Mouse (Mus musculus) right cerebral cortex, adult 18-20 months (tissue): ENCODE data around the gene Pnlip.

Experiments used
- DNase-seq: peaks from one replicate; pipeline ENCODE4 v3.0.0; 2022; ENCODE audit warnings: mixed read lengths

Pnlip gene

GRCm38 (mm10) chr19:58727756-58728155, 75.5 kb downstream of the Pnlip start:
- DNase-seq: no peak

GRCm38 (mm10) chr19:58728445-58729031, 76.2 kb downstream of the Pnlip start, which contains the start of gene Pnliprp1:
Gene Pnliprp1, plus strand, starts transcription at chr19:58728887.
- DNase-seq: peak; percentile 7
